Mouse (Mus musculus): ENCODE results near the gene Eipr1. TPM values are rescaled to one million over a fixed set of nuclear protein-coding genes. Genes with fewer than 3 reads are reported as not detected.

Gene Eipr1
- total and polyA plus RNA-seq, 3 experiments = 33.3 to 35.4 (median 34.4) TPM

DNA sequence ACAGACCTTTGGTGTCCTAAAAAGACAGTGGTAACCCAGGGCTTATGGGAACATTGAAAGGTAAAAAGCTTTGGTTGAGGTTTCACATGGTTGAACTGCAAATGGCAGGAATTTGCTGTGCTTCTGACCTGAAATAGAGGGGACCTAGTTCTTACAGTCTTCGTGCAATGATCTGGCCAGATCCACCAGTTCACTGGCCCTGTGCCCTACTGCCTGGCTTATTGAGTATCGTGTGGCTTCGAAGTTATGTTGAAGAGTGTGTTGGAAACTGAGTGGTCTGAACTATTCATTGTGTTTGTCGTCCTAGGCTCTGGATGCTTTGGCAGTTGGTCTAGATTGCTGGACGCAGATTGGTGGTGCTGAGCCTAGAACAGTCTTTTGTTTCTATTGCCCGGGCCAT, 34.7 kb downstream of the Eipr1 start:
- TF ChIP-seq USF1 (IDR thresholded peaks at IDR 0.05; ENCODE audit: low read depth, low read length) (no peak), PAX5 (IDR thresholded peaks at IDR 0.05; ENCODE audit: low read length) (no peak), E2F4 (IDR thresholded peaks at IDR 0.05; ENCODE audit: insufficient replicate concordance, low read depth, low read length) (no peak), RCOR1 (conservative IDR thresholded peaks at IDR 0.05; ENCODE audit: low read depth, low read length) (no peak), ELF1 (IDR thresholded peaks at IDR 0.05; ENCODE audit: low read depth, low read length) (no peak), ZC3H11A (IDR thresholded peaks at IDR 0.05; ENCODE audit: low read depth, low read length) (no peak), BHLHE40 (IDR thresholded peaks at IDR 0.05; ENCODE audit: low read depth, low read length) (no peak), MAZ (IDR thresholded peaks at IDR 0.05; ENCODE audit: low read depth, low read length) (no peak), IRF4 (IDR thresholded peaks at IDR 0.05; ENCODE audit: low read depth, low read length) (no peak), ZMIZ1 (IDR thresholded peaks at IDR 0.05; ENCODE audit: low read depth, low read length) (no peak), RAD21 (IDR thresholded peaks at IDR 0.05; ENCODE audit: low read depth, low read length) (no peak), KAT2A (IDR thresholded peaks at IDR 0.05; ENCODE audit: insufficient replicate concordance, low read length) (no peak), CHD1 (IDR thresholded peaks at IDR 0.05; ENCODE audit: low read depth, low read length) (no peak), NELFE (IDR thresholded peaks at IDR 0.05; ENCODE audit: low read depth, low read length) (no peak), MEF2A (IDR thresholded peaks at IDR 0.05; ENCODE audit: borderline replicate concordance, low read depth, low read length) (no peak), POLR2AphosphoS2 (IDR thresholded peaks at IDR 0.05; ENCODE audit: low read depth, low read length) (no peak)

DNA sequence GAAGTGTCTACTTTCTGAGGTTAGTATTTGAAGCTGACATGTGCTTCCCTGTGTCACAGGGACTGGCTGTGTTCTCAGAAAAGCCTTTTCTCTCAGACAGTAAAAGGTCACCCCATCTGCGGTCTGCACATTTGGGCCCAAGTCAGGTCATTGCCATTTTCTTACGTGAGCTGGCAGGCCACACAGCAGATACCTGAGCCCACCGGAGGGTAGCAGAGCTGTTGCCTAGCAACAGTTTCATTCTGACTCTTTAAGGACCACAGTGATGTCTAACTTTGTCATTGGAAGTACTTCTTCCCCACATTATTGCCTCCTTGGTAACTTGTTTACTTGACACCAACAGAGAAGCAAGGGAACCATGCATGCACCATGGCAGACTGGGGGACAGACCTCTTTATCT, 41.0 kb downstream of the Eipr1 start:
- dilution Hi-C loops (cut with MboI; ENCODE audit: extremely low pct_ligation_motif_present, extremely low pct_unique_long_range_greater_than_20kb, low sequenced_read_pairs) = no loop called here
- no peak overlapping the region for H3K4me3 ChIP-seq (replicated peaks in 1 of 3; ENCODE audit: low read depth in 2 of 3, low read length in 2 of 3, poor library complexity in 1 of 3)

More for the DNA sequence above, 34.7 kb downstream of the Eipr1 start:
- Histone ChIP-seq H3K4me1 (ENCODE audit: control insufficient read depth in 1 of 2, insufficient read depth in 2 of 2) (peaks cover 0 to 14% of the 10 kb centered on the region in 2 experiments; a peak in 3 of 4 replicates), H3K27ac (ENCODE audit: insufficient read depth, low read depth) (no peak overlapping the region), H3K79me2 (replicated peaks; ENCODE audit: control insufficient read depth, extremely low read depth, insufficient read depth, poor library complexity, severe bottlenecking) (no peaks in the 10 kb centered on the region), H3K36me3 (replicated peaks in 1 of 2; ENCODE audit: control insufficient read depth in 1 of 2, insufficient read depth in 1 of 2, low read length in 1 of 2) (peaks cover 0 to 24% of the 10 kb centered on the region in 2 experiments), H3K4me2 (ENCODE audit: insufficient read depth, low read depth, poor library complexity, severe bottlenecking) (no peak overlapping the region), H3K9ac (ENCODE audit: insufficient read depth, low read depth) (no peak overlapping the region), H3K9me3 (replicated peaks; ENCODE audit: low read length) (no peaks in the 10 kb centered on the region), H3K27me3 (replicated peaks) (no peaks in the 10 kb centered on the region), H3K4me3 (replicated peaks in 1 of 3; ENCODE audit: low read depth in 2 of 3, low read length in 2 of 3, poor library complexity in 1 of 3) (no peak overlapping the region)
- DNase-seq (ENCODE audit: extremely low read depth) = no peak
- dilution Hi-C loops (cut with MboI; ENCODE audit: extremely low pct_ligation_motif_present, extremely low pct_unique_long_range_greater_than_20kb, low sequenced_read_pairs) (no loop called here), in situ Hi-C loops (cut with MboI; ENCODE audit: low pct_ligation_motif_present, low pct_unique_long_range_greater_than_20kb, low sequenced_read_pairs) (no loop called here)

More for the DNA sequence above, 41.0 kb downstream of the Eipr1 start:
- Histone ChIP-seq H3K27me3 (replicated peaks) (no peaks in the 10 kb centered on the region), H3K4me1 (ENCODE audit: control insufficient read depth in 1 of 2, insufficient read depth in 2 of 2) (peaks cover 0 to 7% of the 10 kb centered on the region in 2 experiments; a peak in 2 of 4 replicates), H3K4me2 (ENCODE audit: insufficient read depth, low read depth, poor library complexity, severe bottlenecking) (no peak overlapping the region), H3K27ac (ENCODE audit: insufficient read depth, low read depth) (no peak overlapping the region), H3K9me3 (replicated peaks; ENCODE audit: low read length) (peaks cover 3% of the 10 kb centered on the region), H3K79me2 (replicated peaks; ENCODE audit: control insufficient read depth, extremely low read depth, insufficient read depth, poor library complexity, severe bottlenecking) (no peaks in the 10 kb centered on the region), H3K9ac (ENCODE audit: insufficient read depth, low read depth) (no peak overlapping the region), H3K36me3 (replicated peaks in 1 of 2; ENCODE audit: control insufficient read depth in 1 of 2, insufficient read depth in 1 of 2, low read length in 1 of 2) (peaks cover 0 to 16% of the 10 kb centered on the region in 2 experiments)
- in situ Hi-C loops (cut with MboI; ENCODE audit: low pct_ligation_motif_present, low pct_unique_long_range_greater_than_20kb, low sequenced_read_pairs) = no loop called here
- TF ChIP-seq ZKSCAN1 (IDR thresholded peaks at IDR 0.05; ENCODE audit: borderline replicate concordance, low read depth, low read length) (no peak), CHD2 (IDR thresholded peaks at IDR 0.05; ENCODE audit: low read length) (no peak), HCFC1 (IDR thresholded peaks at IDR 0.05; ENCODE audit: low read depth, low read length) (no peak), ZNF384 (IDR thresholded peaks at IDR 0.05; ENCODE audit: low read depth, low read length) (no peak), MAFK (IDR thresholded peaks at IDR 0.05; ENCODE audit: insufficient replicate concordance, low read length) (no peak), JUN (IDR thresholded peaks at IDR 0.05; ENCODE audit: insufficient read depth, low read depth, low read length) (no peak), MEF2A (IDR thresholded peaks at IDR 0.05; ENCODE audit: borderline replicate concordance, low read depth, low read length) (no peak), CHD1 (IDR thresholded peaks at IDR 0.05; ENCODE audit: low read depth, low read length) (no peak), NELFE (IDR thresholded peaks at IDR 0.05; ENCODE audit: low read depth, low read length) (no peak), POLR2AphosphoS2 (IDR thresholded peaks at IDR 0.05; ENCODE audit: low read depth, low read length) (no peak), EP300 (IDR thresholded peaks at IDR 0.05; ENCODE audit: low read length) (no peak), ZC3H11A (IDR thresholded peaks at IDR 0.05; ENCODE audit: low read depth, low read length) (no peak), USF1 (IDR thresholded peaks at IDR 0.05; ENCODE audit: low read depth, low read length) (no peak), SMC3 (IDR thresholded peaks at IDR 0.05; ENCODE audit: low read depth, low read length) (no peak), IRF4 (IDR thresholded peaks at IDR 0.05; ENCODE audit: low read depth, low read length) (no peak), CTCF (conservative IDR thresholded peaks at IDR 0.05 in 1 of 2, IDR thresholded peaks at IDR 0.05 in 1 of 2; ENCODE audit: low read depth in 2 of 2, low read length in 2 of 2) (no peak), KAT2A (IDR thresholded peaks at IDR 0.05; ENCODE audit: insufficient replicate concordance, low read length) (no peak), RAD21 (IDR thresholded peaks at IDR 0.05; ENCODE audit: low read depth, low read length) (no peak), USF2 (conservative IDR thresholded peaks at IDR 0.05; ENCODE audit: low read depth, low read length) (no peak), GABPA (IDR thresholded peaks at IDR 0.05; ENCODE audit: insufficient replicate concordance, low read depth, low read length) (no peak)
- DNase-seq (ENCODE audit: extremely low read depth) = no peak

All from CH12.LX (cell line).